Mouse (Mus musculus) adrenal gland, postnatal 4 days (tissue): Measurements from ENCODE around the gene Mthfd1. TPM values are rescaled to one million over a fixed set of nuclear protein-coding genes. Genes with fewer than 3 reads are reported as not detected.
"Not testable (repeated sequence)": the region's sequence is repeated elsewhere in the genome, so short reads cannot be mapped to it uniquely, and the experiment has no call there.

Experiments
- DNase-seq, 2 experiments: peaks; one replicate each; pipeline ENCODE4 v3.0.0; 2021 to 2022; ENCODE audit warnings: low spot score in 2 of 2, mixed read lengths in 2 of 2
- long read RNA-seq, 2 experiments: library from polyadenylated mRNA; stranded (forward); transcript quantifications; one replicate each; pipeline ENCODE4 v2.0.0; 2021
- total RNA-seq, 2 experiments: library from RNA; stranded (reverse); gene quantifications; 2 replicates each; pipeline ENCODE4 v1.2.3; 2021

Mthfd1 gene
- total RNA-seq, result 10 to 100 TPM; 48.3 to 56.2 TPM
- long read RNA-seq, experiment 1, transcript Mthfd1-201 (28 exons, 3,241 nt), result major isoform, 43 of 57 reads
- long read RNA-seq, experiment 1, partial matches to known transcripts, result 7 of 57 reads
- long read RNA-seq, experiment 1, other reads (novel, unspliced or antisense), result 7 of 57 reads
- long read RNA-seq, experiment 2, transcript Mthfd1-201 (28 exons, 3,241 nt), result major isoform, 73 of 108 reads
- long read RNA-seq, experiment 2, partial matches to known transcripts, result 24 of 108 reads
- long read RNA-seq, experiment 2, other reads (novel, unspliced or antisense), result 9 of 108 reads

GRCm38 (mm10) chr12:76254725-76255498 lies at the start of gene Mthfd1:
Gene Mthfd1 (plus strand): TSS chr12:76255298.
- peak; percentile 68 to 84 for DNase-seq

GRCm38 (mm10) chr12:76209429-76209974 lies 45.6 kb upstream of the Mthfd1 start:
- DNase-seq, result no peak

- DNase-seq, result no peak
Observed at GRCm38 (mm10) chr12:76215121-76215520, 40.0 kb upstream of the Mthfd1 start.

- no peak for DNase-seq
Observed at GRCm38 (mm10) chr12:76216716-76217115, 38.4 kb upstream of the Mthfd1 start.

GRCm38 (mm10) chr12:76222104-76222503 lies 33.0 kb upstream of the Mthfd1 start:
- DNase-seq, result not testable (repeated sequence)

- no peak for DNase-seq
Observed at GRCm38 (mm10) chr12:76230644-76231043, 24.5 kb upstream of the Mthfd1 start.

GRCm38 (mm10) chr12:76235253-76235652 lies 19.8 kb upstream of the Mthfd1 start:
- no peak for DNase-seq

GRCm38 (mm10) chr12:76239145-76239838 lies 15.8 kb upstream of the Mthfd1 start:
- DNase-seq, result no peak

- no peak for DNase-seq
Observed at GRCm38 (mm10) chr12:76239839-76240571, 15.1 kb upstream of the Mthfd1 start.

- no peak for DNase-seq
Observed at GRCm38 (mm10) chr12:76240670-76241069, 14.4 kb upstream of the Mthfd1 start.

- DNase-seq, result no peak
Observed at GRCm38 (mm10) chr12:76241084-76241483, 14.0 kb upstream of the Mthfd1 start.

- DNase-seq, result no peak
Observed at GRCm38 (mm10) chr12:76241833-76242232, 13.3 kb upstream of the Mthfd1 start.

- DNase-seq, result no peak
Observed at GRCm38 (mm10) chr12:76244981-76245380, 10.1 kb upstream of the Mthfd1 start.

- no peak for DNase-seq
Observed at GRCm38 (mm10) chr12:76246646-76247045, 8.5 kb upstream of the Mthfd1 start, which contains the start of gene Tex21. Gene Tex21 (minus strand): TSS chr12:76246746.

- no peak for DNase-seq
Observed at GRCm38 (mm10) chr12:76253090-76253489, 2.0 kb upstream of the Mthfd1 start.

- no peak for DNase-seq
Observed at GRCm38 (mm10) chr12:76253591-76253990, 1.5 kb upstream of the Mthfd1 start.

GRCm38 (mm10) chr12:76253991-76254390 lies 1.1 kb upstream of the Mthfd1 start:
- no peak for DNase-seq

- no peak for DNase-seq
Observed at GRCm38 (mm10) chr12:76255499-76255875, 389 bp downstream of the Mthfd1 start.

- no peak for DNase-seq
Observed at GRCm38 (mm10) chr12:76256114-76256843, 1.2 kb downstream of the Mthfd1 start.

GRCm38 (mm10) chr12:76260673-76261072 lies 5.6 kb downstream of the Mthfd1 start:
- no peak for DNase-seq
